Mouse (Mus musculus) cerebellum, adult (tissue): ENCODE data around the gene Dhx38.

ENCODE experiments used
- ATAC-seq: cut with Nextera tagmentation; 2 replicates; pipeline ENCODE4 v1.9.2; 2017; ENCODE audit warnings: mild to moderate bottlenecking, moderate library complexity, mixed read lengths; ENCODE audit not compliant: insufficient number of reproducible peaks, low FRiP score, low TSS enrichment

Dhx38 gene

GRCm38 (mm10) chr8:109563881-109564280 lies 1.8 kb downstream of the Dhx38 start:
- ATAC-seq: no peak

- no peak for ATAC-seq
These were observed 14.0 kb downstream of the Dhx38 start for GRCm38 (mm10) chr8:109551663-109552062.

GRCm38 (mm10) chr8:109544049-109544448 lies 21.6 kb downstream of the Dhx38 start:
- ATAC-seq: no peak

GRCm38 (mm10) chr8:109542748-109543519 lies 22.7 kb downstream of the Dhx38 start:
- no peak for ATAC-seq

- ATAC-seq: no peak
These were observed 23.5 kb downstream of the Dhx38 start for GRCm38 (mm10) chr8:109542165-109542564.

GRCm38 (mm10) chr8:109536703-109537102 lies 29.0 kb downstream of the Dhx38 start:
- ATAC-seq: peak; percentile 54; the same call in 1 of the 2 replicates

GRCm38 (mm10) chr8:109535140-109535990 lies 30.3 kb downstream of the Dhx38 start:
- ATAC-seq: no peak

- ATAC-seq: no peak
These were observed 41.7 kb downstream of the Dhx38 start for GRCm38 (mm10) chr8:109524008-109524407.

GRCm38 (mm10) chr8:109505560-109505959 lies 60.1 kb downstream of the Dhx38 start:
- ATAC-seq: no peak

- ATAC-seq: no peak
These were observed 62.1 kb downstream of the Dhx38 start for GRCm38 (mm10) chr8:109503566-109503965.

- ATAC-seq: no peak
These were observed 66.5 kb downstream of the Dhx38 start for GRCm38 (mm10) chr8:109499009-109499717.
